Mouse (Mus musculus) MEL (cell line): ENCODE measurements around the gene Gm11992. TPM values are rescaled to one million over a fixed set of nuclear protein-coding genes. Genes with fewer than 3 reads are reported as not detected.

Experiments used
- DNase-seq: peaks from one replicate; pipeline ENCODE4 v3.0.0; 2011; ENCODE audit warnings: low read depth, low spot score
- H3K27ac ChIP-seq: 2 replicates; pipeline ENCODE4 v1.5.1; 2012; ENCODE audit warnings: low read depth, mild to moderate bottlenecking, control low read depth, low read length, moderate library complexity; ENCODE audit not compliant: control insufficient read depth
- H3K27me3 ChIP-seq, 2 experiments: fragments of 150-350 bp in 1 of 2; sonication (generic) in 1 of 2; 2 replicates each; pipeline ENCODE4 v1.6.1; 2012; ENCODE audit warnings: low read length in 2 of 2, mild to moderate bottlenecking in 2 of 2, improper control_type of control experiment in 1 of 2, moderate library complexity in 1 of 2; ENCODE audit not compliant: insufficient read depth in 2 of 2, control insufficient read depth in 1 of 2
- H3K36me3 ChIP-seq, 2 experiments: 2 replicates each; pipeline ENCODE4 v1.6.1; 2012 to 2014; ENCODE audit warnings: low read length in 2 of 2, improper control_type of control experiment in 1 of 2, inconsistent platforms in 1 of 2, mild to moderate bottlenecking in 1 of 2; ENCODE audit not compliant: insufficient read depth in 2 of 2, control insufficient read depth in 1 of 2
- H3K4me1 ChIP-seq, 2 experiments: fragments of 150-350 bp in 1 of 2; sonication (generic) in 1 of 2; 2 replicates each; pipeline ENCODE4 v1.6.1; 2012; ENCODE audit warnings: low read length in 2 of 2, improper control_type of control experiment in 1 of 2, mild to moderate bottlenecking in 1 of 2; ENCODE audit not compliant: insufficient read depth in 2 of 2, control insufficient read depth in 1 of 2
- H3K4me3 ChIP-seq, 2 experiments: fragments of 150-350 bp in 1 of 2; sonication (generic) in 1 of 2; 2 replicates each; pipeline ENCODE4 v1.5.1; 2012; ENCODE audit warnings: low read depth in 2 of 2, low read length in 2 of 2, mild to moderate bottlenecking in 2 of 2, moderate library complexity in 2 of 2, control low read depth in 1 of 2, improper control_type of control experiment in 1 of 2; ENCODE audit not compliant: control insufficient read depth in 1 of 2, insufficient read depth in 1 of 2
- H3K79me2 ChIP-seq: 2 replicates; pipeline ENCODE4 v1.6.1; 2012; ENCODE audit warnings: mild to moderate bottlenecking, low read length, moderate library complexity; ENCODE audit not compliant: control insufficient read depth, poor library complexity, insufficient read depth
- H3K9ac ChIP-seq: 2 replicates; pipeline ENCODE4 v1.6.1; 2012; ENCODE audit warnings: low read depth, mild to moderate bottlenecking, control low read depth, low read length, moderate library complexity; ENCODE audit not compliant: control insufficient read depth, poor library complexity, severe bottlenecking
- H3K9me3 ChIP-seq: fragments of 150-350 bp; sonication (generic); replicated peaks from 2 replicates; pipeline ENCODE4 v1.6.1; 2012; ENCODE audit warnings: mild to moderate bottlenecking, low read length, improper control_type of control experiment, moderate library complexity; ENCODE audit not compliant: insufficient read depth
- BHLHE40 ChIP-seq: IDR thresholded peaks from 2 replicates; pipeline ENCODE4 v1.6.1; 2012; ENCODE audit warnings: low read depth, mild to moderate bottlenecking, inconsistent platforms, low read length, improper control_type of control experiment, borderline replicate concordance
- CHD1 ChIP-seq: IDR thresholded peaks from 2 replicates; pipeline ENCODE4 v1.6.1; 2012; ENCODE audit warnings: low read depth, mild to moderate bottlenecking, inconsistent platforms, low read length, improper control_type of control experiment
- CHD2 ChIP-seq: IDR thresholded peaks from 2 replicates; pipeline ENCODE4 v1.6.1; 2011; ENCODE audit warnings: low read length, improper control_type of control experiment
- ETS1 ChIP-seq: IDR thresholded peaks from 2 replicates; pipeline ENCODE4 v1.6.1; 2012; ENCODE audit warnings: low read depth, mild to moderate bottlenecking, inconsistent platforms, low read length, improper control_type of control experiment, moderate library complexity
- HCFC1 ChIP-seq: IDR thresholded peaks from 2 replicates; pipeline ENCODE4 v1.6.1; 2012; ENCODE audit warnings: low read depth, mild to moderate bottlenecking, inconsistent platforms, low read length, improper control_type of control experiment, moderate library complexity
- JUND ChIP-seq: IDR thresholded peaks from 2 replicates; pipeline ENCODE4 v1.6.1; 2011; ENCODE audit warnings: low read depth, mild to moderate bottlenecking, improper control_type of control experiment, low read length
- KAT2A ChIP-seq: conservative IDR thresholded peaks from 2 replicates; pipeline ENCODE4 v1.6.1; 2012; ENCODE audit warnings: low read depth, low read length, improper control_type of control experiment, inconsistent platforms
- MAFK ChIP-seq: IDR thresholded peaks from 2 replicates; pipeline ENCODE4 v1.6.1; 2011; ENCODE audit warnings: low read depth, mild to moderate bottlenecking, low read length, improper control_type of control experiment, borderline replicate concordance
- MAZ ChIP-seq: IDR thresholded peaks from 2 replicates; pipeline ENCODE4 v1.6.1; 2012; ENCODE audit warnings: low read depth, mild to moderate bottlenecking, inconsistent platforms, low read length, improper control_type of control experiment
- MXI1 ChIP-seq: IDR thresholded peaks from 2 replicates; pipeline ENCODE4 v1.6.1; 2011; ENCODE audit warnings: mild to moderate bottlenecking, low read depth, low read length, improper control_type of control experiment
- MYB ChIP-seq: IDR thresholded peaks from 2 replicates; pipeline ENCODE4 v1.6.1; 2011; ENCODE audit warnings: mild to moderate bottlenecking, low read depth, low read length, improper control_type of control experiment
- NELFE ChIP-seq: IDR thresholded peaks from 2 replicates; pipeline ENCODE4 v1.6.1; 2011; ENCODE audit warnings: low read depth, low read length, improper control_type of control experiment
- POLR2A ChIP-seq, 2 experiments: IDR thresholded peaks; 2 replicates each; pipeline ENCODE4 v1.6.1; 2011 to 2012; ENCODE audit warnings: low read length in 2 of 2, mild to moderate bottlenecking in 2 of 2, control low read depth in 1 of 2, improper control_type of control experiment in 1 of 2, low read depth in 1 of 2, moderate library complexity in 1 of 2; ENCODE audit not compliant: control insufficient read depth in 1 of 2, insufficient read depth in 1 of 2, poor library complexity in 1 of 2
- POLR2AphosphoS5 ChIP-seq: IDR thresholded peaks from 2 replicates; pipeline ENCODE4 v1.6.1; 2012; ENCODE audit warnings: low read depth, borderline replicate concordance, mild to moderate bottlenecking, inconsistent platforms, low read length, moderate library complexity, mixed read lengths
- RCOR1 ChIP-seq: IDR thresholded peaks from 2 replicates; pipeline ENCODE4 v1.6.1; 2012; ENCODE audit warnings: low read depth, mild to moderate bottlenecking, inconsistent platforms, low read length, improper control_type of control experiment
- SMC3 ChIP-seq: IDR thresholded peaks from 2 replicates; pipeline ENCODE4 v1.6.1; 2011; ENCODE audit warnings: low read depth, low read length, improper control_type of control experiment
- TAL1 ChIP-seq: IDR thresholded peaks from 2 replicates; pipeline ENCODE4 v1.6.1; 2012; ENCODE audit warnings: mild to moderate bottlenecking, inconsistent platforms, low read length, moderate library complexity, mixed read lengths
- TCF12 ChIP-seq: IDR thresholded peaks from 2 replicates; pipeline ENCODE4 v1.6.1; 2014; ENCODE audit warnings: low read depth, mild to moderate bottlenecking, inconsistent platforms, low read length, improper control_type of control experiment, moderate library complexity
- ZKSCAN1 ChIP-seq: IDR thresholded peaks from 2 replicates; pipeline ENCODE4 v1.6.1; 2012; ENCODE audit warnings: low read depth, mild to moderate bottlenecking, inconsistent platforms, low read length, improper control_type of control experiment, moderate library complexity
- ZMIZ1 ChIP-seq: IDR thresholded peaks from 2 replicates; pipeline ENCODE4 v1.6.1; 2012; ENCODE audit warnings: low read depth, mild to moderate bottlenecking, inconsistent platforms, low read length, improper control_type of control experiment, moderate library complexity
- ZNF384 ChIP-seq: IDR thresholded peaks from 2 replicates; pipeline ENCODE4 v1.6.1; 2012; ENCODE audit warnings: low read depth, mild to moderate bottlenecking, inconsistent platforms, low read length, improper control_type of control experiment
- polyA plus RNA-seq, 2 experiments: library from polyadenylated mRNA; stranded (reverse) in 1 of 2; unstranded in 1 of 2; fragments of >175 nt in 1 of 2; fragments of >200 nt in 1 of 2; gene quantifications; 2 replicates each; pipeline versions ENCODE4 v1.2.1 to v1.2.4; 2012; ENCODE audit warnings: low replicate concordance in 2 of 2, low read depth in 1 of 2; ENCODE audit not compliant: insufficient read length in 2 of 2, insufficient read depth in 1 of 2, missing spikeins in 1 of 2
- total RNA-seq: library from RNA; depleted of rRNA; stranded (reverse); fragments of 300-350 nt; gene quantifications from 2 replicates; pipeline ENCODE4 v1.2.3, GENCODE M21; 2012

The Gm11992 gene
- total and polyA plus RNA-seq, 3 experiments = not detected

GRCm38 (mm10) chr11:9014740-9015139 lies 33.7 kb upstream of the Gm11992 start:
- Histone ChIP-seq H3K4me3 (no peak overlapping the region), H3K27ac (no peak overlapping the region), H3K4me1 (peaks cover 0 to 7% of the 10 kb centered on the region in 2 experiments; a peak in 2 of 4 replicates), H3K79me2 (peaks cover 11% of the 10 kb centered on the region), H3K9me3 (no peaks in the 10 kb centered on the region), H3K36me3 (peaks cover 0 to 6% of the 10 kb centered on the region in 2 experiments; a peak in 2 of 4 replicates), H3K9ac (no peak overlapping the region), H3K27me3 (no peaks in the 10 kb centered on the region; a peak in 2 of 4 replicates)
- TF ChIP-seq TAL1 (no peak), MYB (no peak), CHD2 (no peak), POLR2A (IDR thresholded peaks at IDR 0.05; ENCODE audit: control insufficient read depth in 1 of 2, insufficient read depth in 1 of 2, low read depth in 1 of 2, low read length in 2 of 2, poor library complexity in 1 of 2) (no peak), ETS1 (no peak), POLR2AphosphoS5 (no peak), MAZ (no peak), MXI1 (no peak), BHLHE40 (no peak), SMC3 (no peak)
- no peak for DNase-seq

GRCm38 (mm10) chr11:9018491-9019267 lies 29.7 kb upstream of the Gm11992 start:
- H3K4me1 ChIP-seq = no peaks in the 10 kb centered on the region; a peak in 1 of 4 replicates

More at GRCm38 (mm10) chr11:9018491-9019267, 29.7 kb upstream of the Gm11992 start:
- H3K79me2 ChIP-seq = no peaks in the 10 kb centered on the region
- no peak overlapping the region for H3K27ac ChIP-seq
- H3K27me3 ChIP-seq = peaks cover 0 to 5% of the 10 kb centered on the region in 2 experiments; a peak in 3 of 4 replicates
- TF ChIP-seq MAFK = no peak
- TF ChIP-seq POLR2AphosphoS5 = no peak
- no peak for TF ChIP-seq NELFE
- TF ChIP-seq MAZ = no peak
- no peak for TF ChIP-seq ETS1
- no peak for TF ChIP-seq CHD2
- no peak for TF ChIP-seq HCFC1
- no peak for TF ChIP-seq JUND
- TF ChIP-seq POLR2A (IDR thresholded peaks at IDR 0.05; ENCODE audit: control insufficient read depth in 1 of 2, insufficient read depth in 1 of 2, low read depth in 1 of 2, low read length in 2 of 2, poor library complexity in 1 of 2) = no peak
- TF ChIP-seq ZMIZ1 = no peak
- TF ChIP-seq KAT2A = no peak
- TF ChIP-seq RCOR1 = no peak
- no peak for TF ChIP-seq TCF12
- no peak for TF ChIP-seq ZKSCAN1
- no peak for TF ChIP-seq CHD1
- no peak for TF ChIP-seq ZNF384
- no peak for TF ChIP-seq MXI1
- H3K4me3 ChIP-seq = no peak overlapping the region
- no peaks in the 10 kb centered on the region; a peak in 1 of 4 replicates for H3K36me3 ChIP-seq
- no peaks in the 10 kb centered on the region for H3K9me3 ChIP-seq
- H3K9ac ChIP-seq = no peak overlapping the region
- DNase-seq = no peak
